ENCODE assay signal across 1 mouse cellular context in the genomic region with DNA sequence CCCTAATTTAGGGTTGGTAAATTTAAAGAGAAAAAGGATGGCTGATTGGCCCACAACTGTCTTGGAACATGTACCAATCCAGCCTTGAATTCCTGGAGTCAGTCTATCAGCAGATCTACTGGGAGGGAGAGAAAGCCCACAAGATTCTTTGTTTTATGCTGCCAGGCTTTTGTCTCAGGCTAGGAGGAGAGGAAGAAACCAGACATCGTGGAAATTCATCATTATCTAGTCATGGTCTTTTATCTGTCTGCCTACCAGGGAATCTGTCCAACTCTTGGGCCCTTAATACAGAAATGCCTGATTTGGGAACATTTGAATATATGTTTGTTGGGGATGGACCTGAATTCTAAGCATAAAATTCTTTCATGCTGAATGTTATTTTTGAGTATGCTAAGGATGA.
TF ChIP-seq lines count a peak whose summit lies in the region.

No protein-coding gene starts in this region.

TF ChIP-seq in CH12.LX, 34 proteins besides CTCF, POLR2A, EP300 and RAD21:
- TF ChIP-seq CHD1 (IDR thresholded peaks at IDR 0.05; ENCODE audit: low read depth, low read length) (no peak), ZC3H11A (IDR thresholded peaks at IDR 0.05; ENCODE audit: low read depth, low read length) (no peak), E2F4 (IDR thresholded peaks at IDR 0.05; ENCODE audit: insufficient replicate concordance, low read depth, low read length) (no peak), SIN3A (IDR thresholded peaks at IDR 0.05; ENCODE audit: low read length) (no peak), ZMIZ1 (IDR thresholded peaks at IDR 0.05; ENCODE audit: low read depth, low read length) (no peak), PAX5 (IDR thresholded peaks at IDR 0.05; ENCODE audit: low read length) (no peak), USF1 (IDR thresholded peaks at IDR 0.05; ENCODE audit: low read depth, low read length) (no peak), MAZ (IDR thresholded peaks at IDR 0.05; ENCODE audit: low read depth, low read length) (no peak), CHD2 (IDR thresholded peaks at IDR 0.05; ENCODE audit: low read length) (no peak), TCF12 (IDR thresholded peaks at IDR 0.05; ENCODE audit: low read depth, low read length) (no peak), ETS1 (conservative IDR thresholded peaks at IDR 0.05; ENCODE audit: low read depth, low read length) (no peak)
